In genomic region chr11:120224488-120225255, GRCm38 (mm10) we compare ENCODE assay signal across 7 mouse cellular contexts. TPM values are rescaled to one million over a fixed set of nuclear protein-coding genes. Genes with fewer than 3 reads are reported as not detected.
DNase-seq lines count a peak whose midpoint lies in the region; ATAC-seq and TF ChIP-seq lines count a peak whose summit lies in the region.

No protein-coding gene starts in this region.

- H3ac ChIP-seq in myocyte (ENCODE audit: control insufficient read depth, insufficient read length) = no peak overlapping the region

- peak overlapping the region; percentile 58 for H3K4me3 ChIP-seq in E14TG2a.4 (replicated peaks; ENCODE audit: low read length)
- peak overlapping the region; percentile 41 for H3K4me3 ChIP-seq in heart, embryonic 12.5 days
- H3K4me3 ChIP-seq in kidney, postnatal 0 days (replicated peaks; ENCODE audit: low read depth, low read length) = peak overlapping the region; percentile 4; the same call in 1 of the 2 replicates
- no peak overlapping the region for H3K4me3 ChIP-seq in myocyte

- 29% methylated on average over 11 of the region's 11 CpGs for WGBS in heart, embryonic 12.5 days
- WGBS in kidney, postnatal 0 days = 10% methylated on average over 11 of the region's 11 CpGs

- H3K9me3 ChIP-seq in E14TG2a.4 (ENCODE audit: low read length) = peaks cover 11% of the 10 kb centered on the region; the same call in 1 of the 2 replicates
- no peaks in the 10 kb centered on the region for H3K9me3 ChIP-seq in heart, embryonic 12.5 days (replicated peaks)
- no peaks in the 10 kb centered on the region for H3K9me3 ChIP-seq in kidney, postnatal 0 days (replicated peaks; ENCODE audit: low read length)

- peaks cover 11% of the 10 kb centered on the region for H3K79me2 ChIP-seq in myocyte (ENCODE audit: control insufficient read depth, insufficient read depth)

- no peak for TF ChIP-seq CTCF in E14TG2a.4 (conservative IDR thresholded peaks at IDR 0.05; ENCODE audit: low read length)
- TF ChIP-seq CTCF in kidney, postnatal 0 days (IDR thresholded peaks at IDR 0.05; ENCODE audit: low read depth) = no peak

- H3K4me1 ChIP-seq in E14TG2a.4 (replicated peaks; ENCODE audit: low read depth, low read length) = peaks cover 61% of the 10 kb centered on the region
- peaks cover 87% of the 10 kb centered on the region for H3K4me1 ChIP-seq in heart, embryonic 12.5 days (replicated peaks)
- peaks cover 70% of the 10 kb centered on the region for H3K4me1 ChIP-seq in kidney, postnatal 0 days (replicated peaks; ENCODE audit: insufficient read depth, low read length)

- peak overlapping the region; percentile 83 for H3K9ac ChIP-seq in heart, embryonic 12.5 days
- H3K9ac ChIP-seq in kidney, postnatal 0 days (ENCODE audit: low read depth, low read length) = peak overlapping the region; percentile 36; the same call in 1 of the 2 replicates

- TF ChIP-seq POLR2A in myocyte (IDR thresholded peaks at IDR 0.05; ENCODE audit: insufficient read length, low read depth) = no peak

- peaks cover 52% of the 10 kb centered on the region for H3K27me3 ChIP-seq in E14TG2a.4 (ENCODE audit: insufficient read depth, low read length)
- no peaks in the 10 kb centered on the region for H3K27me3 ChIP-seq in heart, embryonic 12.5 days (replicated peaks)
- no peaks in the 10 kb centered on the region for H3K27me3 ChIP-seq in kidney, postnatal 0 days (ENCODE audit: insufficient read depth, low read length)
- no peaks in the 10 kb centered on the region for H3K27me3 ChIP-seq in myocyte (ENCODE audit: control insufficient read depth, insufficient read depth, insufficient read length)

- H3K27ac ChIP-seq in heart, embryonic 12.5 days (ENCODE audit: poor library complexity, severe bottlenecking) = peak overlapping the region; percentile 53; the same call in 1 of the 2 replicates
- peak overlapping the region; percentile 80 for H3K27ac ChIP-seq in kidney, postnatal 0 days

- no peak for ATAC-seq in heart, embryonic 12.5 days (ENCODE audit: insufficient number of reproducible peaks, low FRiP score)
- peak; percentile 6; the same call in 1 of the 2 replicates for ATAC-seq in kidney, postnatal 0 days (replicated peaks; ENCODE audit: low FRiP score, low read depth)

- peak; percentile 36 for DNase-seq in MN1 (ENCODE audit: low spot score)
- peak; percentile 44 for DNase-seq in kidney, postnatal 0 days (ENCODE audit: low spot score)
- no peak for DNase-seq in spleen, postnatal 4 days (ENCODE audit: low spot score in 2 of 2)
- no peak for DNase-seq in gastrocnemius, adult 8-10 months (ENCODE audit: low spot score in 2 of 2)

- H3K36me3 ChIP-seq in E14TG2a.4 (ENCODE audit: insufficient read depth, low read length) (peaks cover 39% of the 10 kb centered on the region), myocyte (ENCODE audit: control insufficient read depth, insufficient read depth) (no peaks in the 10 kb centered on the region)
- no peaks in the 10 kb centered on the region for H3K36me3 ChIP-seq in heart, embryonic 12.5 days
- no peaks in the 10 kb centered on the region for H3K36me3 ChIP-seq in kidney, postnatal 0 days (ENCODE audit: insufficient read depth, low read length)

- peak overlapping the region; percentile 83 for H3K4me2 ChIP-seq in heart, embryonic 12.5 days
- H3K4me2 ChIP-seq in kidney, postnatal 0 days (ENCODE audit: low read length) = peak overlapping the region; percentile 50
- no peak overlapping the region for H3K4me2 ChIP-seq in myocyte (ENCODE audit: low read depth)

TF ChIP-seq in myocyte, 11 proteins besides CTCF, POLR2A, EP300 and RAD21:
- no peak for TF ChIP-seq E2F4 (IDR thresholded peaks at IDR 0.05; ENCODE audit: insufficient read depth)
- TF ChIP-seq TCF12 (IDR thresholded peaks at IDR 0.05; ENCODE audit: insufficient read depth, poor library complexity, severe bottlenecking) = no peak
- peak; percentile 64 for TF ChIP-seq POLR2AphosphoS2 (IDR thresholded peaks at IDR 0.05; ENCODE audit: insufficient read length, low read depth)
- no peak for TF ChIP-seq SRF (IDR thresholded peaks at IDR 0.05; ENCODE audit: control insufficient read depth, insufficient read length, low read depth)
- no peak for TF ChIP-seq MAX (IDR thresholded peaks at IDR 0.05; ENCODE audit: low read depth)
- TF ChIP-seq MYOG (IDR thresholded peaks at IDR 0.05; ENCODE audit: control insufficient read depth in 1 of 3, insufficient read depth in 1 of 3, insufficient read length in 2 of 3, low read depth in 2 of 3) = no peak
TF ChIP-seq in myocyte: peak in this region for 1.

RNA-seq across cellular contexts. Expression of gene Bahcc1, which starts 8.1 kb away (rescaled TPM):
- polyA plus RNA-seq in heart, embryonic 12.5 days (2016; fragmentation: Nextera tagmentation; extraction: Ambion mirVana) = 6.5 and 7.6 TPM in 2 replicates
- polyA plus RNA-seq in kidney, postnatal 0 days (2015; fragmentation: Nextera tagmentation; extraction: Ambion mirVana) = 8.2 and 8.6 TPM in 2 replicates
- polyA plus RNA-seq in myocyte (2012; fragmentation: generic; extraction: Trizol) = 6.3 TPM
- 1 to 10 TPM; 3.6 to 5.8 (median 4.7) TPM for total RNA-seq in gastrocnemius, adult 8-10 months (2022)

Comparison
In these comparisons a context has a peak if more than half of its experiments do, and no peak if none do; other contexts are left out.
1. DNase-seq: peak in MN1 (single experiment) and kidney, postnatal 0 days (single experiment); none in spleen, postnatal 4 days (0 of 2) and gastrocnemius, adult 8-10 months (0 of 2).